Mouse (Mus musculus) spleen, adult 18-20 months (tissue): ENCODE results near the gene 1700084M14Rik.
"Not testable (repeated sequence)": the region's sequence is repeated elsewhere in the genome, so short reads cannot be mapped to it uniquely, and the experiment has no call there.

Experiments
- DNase-seq, 2 experiments: peaks; one replicate each; pipeline ENCODE4 v3.0.0; 2022; ENCODE audit warnings: mixed read lengths in 2 of 2

Gene 1700084M14Rik

DNA sequence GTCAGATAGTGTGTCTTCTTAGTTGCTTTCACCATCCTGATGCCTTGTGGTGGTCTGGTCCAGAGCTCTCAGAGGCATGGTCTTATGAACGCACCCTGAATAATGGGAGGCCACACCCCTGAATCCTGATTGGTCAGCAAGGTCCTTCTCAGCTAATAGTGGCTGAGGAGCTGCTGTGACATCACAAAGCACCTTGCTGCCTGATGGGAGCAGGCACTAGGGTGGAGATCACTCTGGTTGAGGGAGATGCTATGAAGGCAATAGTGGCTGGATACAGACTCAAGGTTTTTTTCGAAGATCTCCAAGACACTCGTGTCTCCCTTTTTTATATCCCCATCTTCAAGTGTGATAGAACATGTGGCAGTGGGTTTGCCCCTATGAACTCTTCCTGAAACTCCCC lies at the start of gene 1700084M14Rik:
Gene 1700084M14Rik (minus strand): TSS at position 101 of the 400 bp plus-strand sequence.
- DNase-seq = not testable (repeated sequence)
